Mouse (Mus musculus): ENCODE data around the gene Zfp709. TPM values are rescaled to one million over a fixed set of nuclear protein-coding genes. Genes with fewer than 3 reads are reported as not detected.
"Not testable (repeated sequence)": the region's sequence is repeated elsewhere in the genome, so short reads cannot be mapped to it uniquely, and the experiment has no call there.

Zfp709 gene
- total RNA-seq (2014; rRNA removed), result 9.0 and 12.0 TPM in 2 replicates
- polyA plus RNA-seq (2015; fragmentation: Nextera tagmentation; extraction: Ambion mirVana), result 5.6 and 6.0 TPM in 2 replicates

DNA sequence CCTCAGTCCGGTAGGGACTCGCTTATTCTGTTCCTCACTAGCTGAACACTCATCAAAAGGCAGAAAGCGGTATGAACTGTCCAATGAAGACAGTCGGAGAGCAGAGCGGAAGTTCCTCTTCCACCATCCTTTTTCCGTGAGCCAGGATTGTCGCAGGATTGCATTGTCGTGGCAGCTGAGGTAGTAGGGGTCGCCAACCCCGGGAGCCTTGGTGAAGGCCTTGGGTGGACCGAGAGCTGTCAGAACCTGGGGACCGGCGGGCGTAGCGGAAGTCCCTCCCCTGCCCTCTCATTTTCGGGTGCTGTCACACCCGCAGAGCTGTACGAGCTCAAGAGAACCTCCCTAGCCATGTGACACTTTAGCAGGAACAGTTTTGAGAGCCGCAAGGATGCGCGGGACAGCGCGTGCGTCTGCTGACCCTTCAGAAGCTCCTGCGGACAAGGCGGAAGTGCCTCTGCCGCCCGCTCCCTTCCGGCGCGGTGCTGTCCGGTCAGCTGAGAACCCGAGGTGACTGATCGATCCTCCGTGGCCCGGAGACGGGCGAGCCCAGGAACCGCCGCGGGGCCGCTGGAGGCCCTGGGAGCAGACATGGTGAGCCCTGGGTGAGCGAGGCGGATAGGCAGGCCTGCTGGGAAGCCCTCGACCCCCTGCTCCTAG is at the start of gene Zfp709:
Gene Zfp709 (plus strand): TSS at position 402 of the 657 bp plus-strand sequence.
- peak; percentile 93 for ATAC-seq (ENCODE audit: low FRiP score)
- H3K4me2 ChIP-seq (ENCODE audit: low read depth, low read length, poor library complexity, severe bottlenecking), result peak within 1 kb of the TSS; percentile 84
- peak within 1 kb of the TSS; percentile 71 for H3K4me3 ChIP-seq (ENCODE audit: low read depth, low read length)
- H3K27me3 ChIP-seq (ENCODE audit: insufficient read depth, low read length), result no peaks in the 10 kb centered on the region
- H3K9me3 ChIP-seq (ENCODE audit: low read length), result peaks cover 14% of the 10 kb centered on the region
- no peak for TF ChIP-seq CTCF (IDR thresholded peaks at IDR 0.05)
- peak within 1 kb of the TSS; percentile 81 for H3K27ac ChIP-seq (ENCODE audit: low read depth, low read length)
- H3K36me3 ChIP-seq (ENCODE audit: insufficient read depth, low read length), result no peaks in the 10 kb centered on the region
- 3% methylated on average over 43 of the region's 45 CpGs for WGBS
- peak within 1 kb of the TSS; percentile 84 for H3K9ac ChIP-seq (replicated peaks; ENCODE audit: low read length, poor library complexity, severe bottlenecking)
- H3K4me1 ChIP-seq (ENCODE audit: insufficient read depth, low read length), result no peaks in the 10 kb centered on the region; the same call in 1 of the 2 replicates
- peak; percentile 77 for DNase-seq (ENCODE audit: low spot score)

DNA sequence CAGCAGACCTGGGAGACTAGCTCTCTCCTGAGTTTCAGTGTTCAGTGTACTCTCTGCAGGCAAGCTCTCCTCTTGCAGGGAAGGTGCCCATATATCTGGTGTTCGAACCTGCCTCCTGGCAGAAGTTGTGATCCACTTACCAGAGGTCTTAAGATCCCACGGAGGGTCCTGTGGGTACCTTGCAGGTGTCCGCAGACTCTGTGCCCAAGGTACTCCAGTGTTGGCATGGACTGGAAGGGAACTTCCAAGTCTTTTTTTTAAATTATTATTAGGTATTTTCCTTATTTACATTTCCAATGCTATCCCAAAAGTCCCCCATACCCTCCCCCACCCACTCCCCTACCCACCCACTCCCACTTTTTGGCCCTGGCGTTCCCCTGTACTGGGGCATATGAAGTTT is 43.6 kb upstream of the Zfp709 start:
- H3K4me2 ChIP-seq (ENCODE audit: low read depth, low read length, poor library complexity, severe bottlenecking); DNase-seq (ENCODE audit: low spot score); H3K4me1 ChIP-seq (ENCODE audit: insufficient read depth, low read length); H3K36me3 ChIP-seq (ENCODE audit: insufficient read depth, low read length); H3K27me3 ChIP-seq (ENCODE audit: insufficient read depth, low read length); H3K9me3 ChIP-seq (ENCODE audit: low read length); H3K27ac ChIP-seq (ENCODE audit: low read depth, low read length); H3K4me3 ChIP-seq (ENCODE audit: low read depth, low read length); H3K9ac ChIP-seq (replicated peaks; ENCODE audit: low read length, poor library complexity, severe bottlenecking); ATAC-seq (ENCODE audit: low FRiP score): not testable (repeated sequence)
- 78% methylated on average over 4 of the region's 4 CpGs for WGBS

DNA sequence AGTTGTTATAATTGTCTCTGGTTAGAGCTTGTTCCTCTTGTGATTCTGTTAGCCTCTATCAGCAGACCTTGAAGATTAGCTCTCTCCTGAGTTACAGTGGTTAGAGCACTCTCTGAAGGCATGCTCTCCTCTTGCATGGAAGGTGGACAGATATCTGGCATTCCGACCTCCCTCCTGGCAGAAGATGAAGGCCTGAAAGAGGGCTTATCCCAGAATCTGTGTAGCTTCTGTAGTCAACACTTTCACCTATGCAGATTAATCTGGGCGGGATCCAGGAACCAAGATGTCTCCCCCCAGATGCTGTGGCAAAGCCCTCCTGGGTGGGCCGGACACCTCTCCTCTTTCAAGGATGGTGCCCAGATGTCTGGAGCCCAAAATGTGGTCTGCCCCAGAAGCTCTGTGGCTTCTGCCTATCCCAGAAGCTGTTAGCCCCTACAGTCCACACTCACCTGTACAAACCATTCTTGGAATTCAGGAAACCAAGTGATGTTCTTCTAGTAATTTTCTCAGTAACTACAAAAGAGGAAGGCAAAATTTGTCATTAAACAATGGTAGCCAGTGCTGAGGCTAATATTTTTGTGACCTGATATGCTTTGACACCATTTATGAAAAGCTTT is 40.5 kb upstream of the Zfp709 start:
- ATAC-seq (ENCODE audit: low FRiP score), result 0 out of 2 replicates have a peak, but pooled peaks have one; percentile 23

DNA sequence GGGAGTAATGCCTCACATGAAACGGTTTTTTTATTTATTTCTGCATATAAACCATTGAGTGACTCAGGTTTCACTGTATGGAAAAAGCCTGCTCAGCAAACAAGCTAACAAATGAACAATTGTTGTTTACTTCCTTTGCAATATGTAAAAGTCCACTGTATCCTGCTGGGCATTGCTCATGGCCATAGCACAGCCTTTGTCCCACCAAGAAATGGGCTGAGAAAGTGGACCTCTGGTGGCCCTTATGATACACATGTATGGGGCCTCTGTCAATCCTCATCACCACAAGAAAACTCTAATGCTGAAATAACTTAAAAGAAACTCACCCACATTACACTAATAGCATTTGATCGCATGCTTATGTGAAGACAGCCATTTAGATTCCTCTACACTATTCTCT is 39.3 kb upstream of the Zfp709 start:
- not testable (repeated sequence) for H3K27me3 ChIP-seq (ENCODE audit: insufficient read depth, low read length); H3K9me3 ChIP-seq (ENCODE audit: low read length); DNase-seq (ENCODE audit: low spot score); ATAC-seq (ENCODE audit: low FRiP score); H3K9ac ChIP-seq (replicated peaks; ENCODE audit: low read length, poor library complexity, severe bottlenecking); H3K4me2 ChIP-seq (ENCODE audit: low read depth, low read length, poor library complexity, severe bottlenecking); H3K36me3 ChIP-seq (ENCODE audit: insufficient read depth, low read length); H3K4me3 ChIP-seq (ENCODE audit: low read depth, low read length); H3K4me1 ChIP-seq (ENCODE audit: insufficient read depth, low read length); H3K27ac ChIP-seq (ENCODE audit: low read depth, low read length)
- WGBS, result 77% methylated on average over 2 of the region's 2 CpGs

More for the DNA sequence above, 40.5 kb upstream of the Zfp709 start:
- not testable (repeated sequence) for H3K9ac ChIP-seq (replicated peaks; ENCODE audit: low read length, poor library complexity, severe bottlenecking); H3K36me3 ChIP-seq (ENCODE audit: insufficient read depth, low read length); H3K4me1 ChIP-seq (ENCODE audit: insufficient read depth, low read length); H3K27ac ChIP-seq (ENCODE audit: low read depth, low read length); H3K9me3 ChIP-seq (ENCODE audit: low read length); H3K4me3 ChIP-seq (ENCODE audit: low read depth, low read length); H3K27me3 ChIP-seq (ENCODE audit: insufficient read depth, low read length); H3K4me2 ChIP-seq (ENCODE audit: low read depth, low read length, poor library complexity, severe bottlenecking); DNase-seq (ENCODE audit: low spot score)
- WGBS, result 89% methylated on average over 3 of the region's 3 CpGs

DNA sequence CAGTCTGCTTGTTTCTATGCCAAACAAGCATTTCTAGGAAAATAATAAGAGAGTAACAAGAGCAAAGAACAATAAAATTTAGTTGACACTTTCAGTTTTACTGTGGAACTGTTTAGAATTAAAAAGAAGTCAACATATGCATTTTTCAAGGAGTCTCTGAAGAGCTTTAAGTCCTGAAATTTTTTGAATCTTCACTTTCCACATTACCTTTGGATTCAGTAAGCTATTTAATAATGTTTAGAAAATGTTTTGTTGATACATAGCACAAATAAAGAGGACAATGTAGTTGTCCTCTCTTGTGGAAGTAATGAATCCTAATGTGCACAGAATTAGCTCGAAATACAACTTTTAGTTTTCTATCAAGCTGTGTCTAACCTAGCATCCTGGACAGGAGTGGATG is 37.4 kb upstream of the Zfp709 start:
- H3K4me1 ChIP-seq (ENCODE audit: insufficient read depth, low read length); H3K36me3 ChIP-seq (ENCODE audit: insufficient read depth, low read length); H3K9ac ChIP-seq (replicated peaks; ENCODE audit: low read length, poor library complexity, severe bottlenecking); H3K4me3 ChIP-seq (ENCODE audit: low read depth, low read length); ATAC-seq (ENCODE audit: low FRiP score); H3K27me3 ChIP-seq (ENCODE audit: insufficient read depth, low read length); H3K9me3 ChIP-seq (ENCODE audit: low read length); DNase-seq (ENCODE audit: low spot score); H3K27ac ChIP-seq (ENCODE audit: low read depth, low read length); H3K4me2 ChIP-seq (ENCODE audit: low read depth, low read length, poor library complexity, severe bottlenecking): not testable (repeated sequence)
- WGBS, result 83% methylated on average over 1 of the region's 1 CpGs

DNA sequence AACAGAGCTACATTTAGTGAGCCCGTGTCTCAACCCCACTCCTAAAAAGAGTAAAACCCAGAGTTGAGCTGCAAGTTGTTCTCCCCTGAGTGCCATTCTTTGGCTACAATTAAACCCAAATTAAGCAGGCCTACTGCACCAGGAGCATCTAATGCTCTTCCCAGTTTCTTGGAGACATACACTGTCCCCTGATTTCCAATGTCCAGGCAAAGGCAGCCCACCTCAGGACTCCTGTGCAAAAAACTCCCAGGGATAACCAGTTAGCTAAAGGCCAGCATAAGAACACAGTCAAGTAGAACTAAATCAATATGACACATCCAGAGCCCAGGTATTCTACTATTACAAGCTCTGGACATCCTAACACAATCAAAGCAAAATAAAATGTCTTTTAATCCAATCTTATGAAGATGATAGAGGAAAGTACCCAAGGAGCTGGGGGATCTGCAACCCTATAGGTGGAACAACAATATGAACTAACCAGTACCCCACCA is 35.8 kb upstream of the Zfp709 start:
- ATAC-seq (ENCODE audit: low FRiP score), result peak; percentile 38; the same call in 1 of the 2 replicates
- DNase-seq (ENCODE audit: low spot score); H3K4me1 ChIP-seq (ENCODE audit: insufficient read depth, low read length); H3K36me3 ChIP-seq (ENCODE audit: insufficient read depth, low read length); H3K9me3 ChIP-seq (ENCODE audit: low read length); H3K4me2 ChIP-seq (ENCODE audit: low read depth, low read length, poor library complexity, severe bottlenecking); H3K9ac ChIP-seq (replicated peaks; ENCODE audit: low read length, poor library complexity, severe bottlenecking); H3K27ac ChIP-seq (ENCODE audit: low read depth, low read length); H3K27me3 ChIP-seq (ENCODE audit: insufficient read depth, low read length); H3K4me3 ChIP-seq (ENCODE audit: low read depth, low read length): not testable (repeated sequence)
- WGBS, result 84% methylated on average over 1 of the region's 1 CpGs

DNA sequence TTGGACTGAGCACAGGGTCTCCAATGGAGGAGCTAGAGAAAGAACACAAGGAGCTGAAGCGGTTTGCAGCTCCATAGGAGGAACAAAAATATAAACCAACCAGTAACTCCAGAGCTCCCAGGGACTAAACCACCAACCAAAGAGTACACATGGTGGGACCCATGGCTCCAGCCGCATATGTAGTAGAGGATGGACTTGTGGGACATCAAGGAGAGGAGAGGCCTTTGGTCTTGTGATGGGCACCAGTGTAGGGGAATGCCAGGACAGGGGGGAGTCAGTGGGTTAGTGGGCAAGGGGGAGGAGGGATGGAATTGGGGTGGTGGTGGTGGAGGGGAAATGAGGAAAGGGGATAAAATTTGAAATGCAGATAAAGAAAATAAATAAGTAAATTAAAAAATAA is 35.1 kb upstream of the Zfp709 start:
- H3K27me3 ChIP-seq (ENCODE audit: insufficient read depth, low read length); H3K4me3 ChIP-seq (ENCODE audit: low read depth, low read length); H3K9me3 ChIP-seq (ENCODE audit: low read length); H3K36me3 ChIP-seq (ENCODE audit: insufficient read depth, low read length); H3K4me2 ChIP-seq (ENCODE audit: low read depth, low read length, poor library complexity, severe bottlenecking); H3K9ac ChIP-seq (replicated peaks; ENCODE audit: low read length, poor library complexity, severe bottlenecking); DNase-seq (ENCODE audit: low spot score); ATAC-seq (ENCODE audit: low FRiP score); H3K27ac ChIP-seq (ENCODE audit: low read depth, low read length); H3K4me1 ChIP-seq (ENCODE audit: insufficient read depth, low read length): not testable (repeated sequence)
- WGBS, result 86% methylated on average over 2 of the region's 2 CpGs

DNA sequence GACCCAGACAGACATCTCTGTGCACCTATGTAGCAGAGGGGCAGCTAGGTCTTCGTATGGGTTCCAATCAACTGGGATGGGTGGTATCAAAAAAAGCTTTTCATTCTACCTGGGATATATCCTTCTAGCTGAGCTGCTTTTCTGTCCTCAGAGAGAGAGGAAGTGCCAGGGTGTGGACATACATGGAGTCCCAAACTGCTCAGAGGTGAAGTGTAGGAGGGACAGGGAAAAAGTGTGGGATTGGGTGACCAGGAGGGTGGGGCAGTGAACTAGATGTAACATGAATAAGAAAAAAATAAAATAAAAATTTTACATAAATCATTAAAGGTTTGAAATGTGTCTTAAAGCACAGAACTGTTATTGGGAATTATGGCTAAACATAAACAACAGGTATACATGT is 30.8 kb upstream of the Zfp709 start:
- H3K9me3 ChIP-seq (ENCODE audit: low read length); H3K4me3 ChIP-seq (ENCODE audit: low read depth, low read length); H3K27ac ChIP-seq (ENCODE audit: low read depth, low read length); DNase-seq (ENCODE audit: low spot score); H3K36me3 ChIP-seq (ENCODE audit: insufficient read depth, low read length); H3K27me3 ChIP-seq (ENCODE audit: insufficient read depth, low read length); H3K4me2 ChIP-seq (ENCODE audit: low read depth, low read length, poor library complexity, severe bottlenecking); H3K4me1 ChIP-seq (ENCODE audit: insufficient read depth, low read length); H3K9ac ChIP-seq (replicated peaks; ENCODE audit: low read length, poor library complexity, severe bottlenecking): not testable (repeated sequence)
- 0 out of 2 replicates have a peak, but pooled peaks have one; percentile 56 for ATAC-seq (ENCODE audit: low FRiP score)
- WGBS, result 68% methylated on average over 1 of the region's 1 CpGs
